Mouse (Mus musculus) CD4-positive naive resting alpha-beta T cell, adult 57 days (primary cell): ENCODE measurements around the gene Igfbpl1. TPM values are rescaled to one million over a fixed set of nuclear protein-coding genes. Genes with fewer than 3 reads are reported as not detected.

ENCODE experiments used
- total RNA-seq: library from RNA; stranded (reverse); gene quantifications from one replicate; pipeline ENCODE4 v1.2.4, GENCODE M21; 2023

The Igfbpl1 gene
- not detected for total RNA-seq

GRCm38 (mm10) chr4:45826275-45827040, at the start of gene Igfbpl1:
Gene Igfbpl1 (minus strand): TSS chr4:45826923.

GRCm38 (mm10) chr4:45848109-45848824, 21.5 kb upstream of the Igfbpl1 start, which contains the start of gene Stra6l:
Gene Stra6l (plus strand): TSS chr4:45848664.

GRCm38 (mm10) chr4:45798964-45799363, 27.8 kb downstream of the Igfbpl1 start, which contains the start of gene Aldh1b1:
Gene Aldh1b1 (plus strand): TSS chr4:45799022.

Other genes with a start within 250 kb of the Igfbpl1 start
- 3.8 TPM for gene Aldh1b1, start 27.9 kb downstream of the Igfbpl1 start, total RNA-seq
- 0.12 TPM for gene Stra6l, start 21.7 kb upstream of the Igfbpl1 start, total RNA-seq
- not detected for gene Ccdc180, start 63.4 kb upstream of the Igfbpl1 start, total RNA-seq
- gene Tdrd7, start 138.4 kb upstream of the Igfbpl1 start, total RNA-seq, result 3.7 TPM
- 0.74 TPM for gene Tmod1, start 212.0 kb upstream of the Igfbpl1 start, total RNA-seq